Mouse (Mus musculus) myocyte (in vitro differentiated cells): ENCODE measurements at regions not wholly inside any gene's neighbourhood (a gene's known extent, or its start where the extent isn't known, plus 50 kb on each side); places are given as distances from the start of the nearest gene placed in this dataset.

Experiments
- MAX ChIP-seq: IDR thresholded peaks from one replicate; pipeline ENCODE4 v1.6.1; 2011; ENCODE audit warnings: low read depth, mild to moderate bottlenecking, control low read depth
- POLR2A ChIP-seq: IDR thresholded peaks from one replicate; pipeline ENCODE4 v1.6.1; 2011; ENCODE audit warnings: low read depth, mild to moderate bottlenecking, control low read depth, moderate library complexity; ENCODE audit not compliant: insufficient read length
- POLR2AphosphoS2 ChIP-seq: IDR thresholded peaks from one replicate; pipeline ENCODE4 v1.6.1; 2011; ENCODE audit warnings: low read depth, control low read depth; ENCODE audit not compliant: insufficient read length
- USF1 ChIP-seq: IDR thresholded peaks from one replicate; pipeline ENCODE4 v1.6.1; 2011; ENCODE audit warnings: low read depth, mild to moderate bottlenecking, control low read depth, moderate library complexity

DNA sequence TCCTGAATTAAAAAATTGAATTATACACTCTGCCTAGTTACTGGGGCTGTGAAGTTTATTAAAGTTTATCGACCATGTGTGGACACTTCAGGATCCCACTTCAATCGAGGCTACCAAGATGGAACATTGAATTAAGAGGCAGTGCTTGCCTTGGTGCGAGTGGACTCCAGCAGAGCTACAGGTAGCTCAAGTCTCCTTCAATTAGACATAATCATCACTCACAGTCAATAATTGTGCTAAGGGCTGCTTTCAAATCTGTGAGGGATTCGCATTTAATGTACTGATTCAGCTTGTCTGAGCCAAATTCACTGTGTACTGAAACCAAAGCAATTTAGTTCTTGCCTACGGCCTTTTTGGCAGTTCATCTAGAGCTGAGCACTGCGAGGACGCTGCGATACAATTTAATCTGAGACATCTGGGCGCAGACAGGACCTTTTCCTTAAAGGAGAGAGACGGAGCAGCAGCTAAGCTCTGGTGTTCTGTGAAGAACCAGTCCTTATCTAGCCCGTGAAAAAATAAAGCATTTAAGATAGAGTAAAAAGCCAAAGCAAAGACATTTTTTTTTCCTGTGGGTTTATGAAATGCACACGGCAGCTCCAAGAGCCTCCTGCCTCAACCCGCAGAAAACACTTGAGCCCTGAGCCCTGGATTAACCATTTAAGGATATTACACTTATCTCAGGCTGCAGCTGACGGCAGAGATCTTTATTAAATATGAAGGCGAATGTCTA is 220.8 kb upstream of the Irx1 start:
- TF ChIP-seq USF1 (no peak), POLR2A (no peak), MAX (no peak), POLR2AphosphoS2 (no peak)
